Mouse (Mus musculus): ENCODE data around the gene Olfr1414. TPM values are rescaled to one million over a fixed set of nuclear protein-coding genes. Genes with fewer than 3 reads are reported as not detected.

Olfr1414 gene
- polyA plus RNA-seq, 1 experiment from 2014 or later = not detected

GRCm38 (mm10) chr1:92457758-92458157, 60.7 kb downstream of the Olfr1414 start:
- no peaks in the 10 kb centered on the region for H3K79me2 ChIP-seq (ENCODE audit: inconsistent target)
- no peak overlapping the region for H3K27ac ChIP-seq
- H3K4me3 ChIP-seq (ENCODE audit: inconsistent target) = no peak overlapping the region
- H3K36me3 ChIP-seq (ENCODE audit: inconsistent target) = peaks cover 87% of the 10 kb centered on the region

Other genes with a start within 250 kb of the Olfr1414 start
- 60.6 to 72.4 TPM (median 71.0 TPM) in 3 replicates for gene Ndufa10, start 44.8 kb downstream of the Olfr1414 start, polyA plus RNA-seq (2018)
- gene Olfr1416, start 33.5 kb downstream of the Olfr1414 start, polyA plus RNA-seq (2018) = not detected in 3 replicates
- not detected in 3 replicates for gene Olfr1415, start 22.6 kb downstream of the Olfr1414 start, polyA plus RNA-seq (2018)
- gene Olfr1413, start 52.7 kb upstream of the Olfr1414 start, polyA plus RNA-seq (2018) = not detected in 3 replicates
- not detected in 3 replicates for gene Olfr1412, start 67.1 kb upstream of the Olfr1414 start, polyA plus RNA-seq (2018)
- gene Olfr1411, start 75.8 kb upstream of the Olfr1414 start, polyA plus RNA-seq (2018) = not detected in 3 replicates
- not detected in 3 replicates for gene Olfr1410, start 87.1 kb upstream of the Olfr1414 start, polyA plus RNA-seq (2018)
- not detected in 3 replicates for gene Olfr12, start 99.1 kb upstream of the Olfr1414 start, polyA plus RNA-seq (2018)
- gene Cops9, start 123.3 kb upstream of the Olfr1414 start, polyA plus RNA-seq (2018) = 112 to 471 TPM (median 428 TPM) in 3 replicates
- gene Otos, start 130.2 kb upstream of the Olfr1414 start, polyA plus RNA-seq (2018) = not detected in 3 replicates

Data from macrophage (primary cell).